Mouse (Mus musculus): ENCODE measurements around the gene Gcg. TPM values are rescaled to one million over a fixed set of nuclear protein-coding genes. Genes with fewer than 3 reads are reported as not detected.

Gene Gcg
- polyA plus RNA-seq, 1 experiment from 2014 or later, result not detected

GRCm38 (mm10) chr2:62431245-62431795, 52.1 kb downstream of the Gcg start:
- TF ChIP-seq EP300 (IDR thresholded peaks at IDR 0.05) (no peak), CTCF (IDR thresholded peaks at IDR 0.05) (no peak)
- DNase-seq (ENCODE audit: low spot score), result no peak

DNA sequence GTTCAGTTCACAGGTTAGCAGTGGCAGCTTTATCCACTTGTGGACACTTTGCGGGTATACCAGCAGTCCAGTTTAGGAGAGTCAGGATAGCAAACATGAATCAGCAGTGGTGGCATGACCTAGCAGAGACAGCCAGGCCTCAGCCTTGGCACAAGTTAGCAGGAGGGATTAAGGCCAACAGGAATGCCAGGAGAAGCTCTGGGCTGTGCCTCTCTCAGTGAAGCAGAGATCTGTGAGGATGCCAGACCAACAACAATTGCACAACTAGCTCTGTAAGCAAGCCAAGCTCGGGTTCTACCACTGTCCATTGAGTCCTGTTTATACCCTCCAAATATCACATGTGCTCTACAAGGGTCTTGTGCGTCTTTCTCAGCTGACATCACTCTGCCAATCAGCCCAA, 57.5 kb downstream of the Gcg start:
- Histone ChIP-seq H3K4me1 (ENCODE audit: insufficient read depth, low read depth, low read length) (no peaks in the 10 kb centered on the region), H3K27ac (ENCODE audit: low read length) (no peak overlapping the region), H3K36me3 (ENCODE audit: insufficient read depth, low read length) (no peaks in the 10 kb centered on the region), H3K27me3 (replicated peaks; ENCODE audit: insufficient read depth, low read length) (no peaks in the 10 kb centered on the region), H3K4me3 (ENCODE audit: low read depth, low read length) (no peak overlapping the region), H3K9ac (replicated peaks; ENCODE audit: low read depth) (no peak overlapping the region), H3K4me2 (replicated peaks; ENCODE audit: low read depth, low read length) (no peak overlapping the region), H3K9me3 (ENCODE audit: low read length) (no peaks in the 10 kb centered on the region)
- DNase-seq (ENCODE audit: low spot score) (no peak), ATAC-seq (no peak)
- WGBS, result 74% methylated on average over 3 of the region's 3 CpGs
- no peak for TF ChIP-seq CTCF (IDR thresholded peaks at IDR 0.05)
- TF ChIP-seq EP300 (IDR thresholded peaks at IDR 0.05), result no peak

More at GRCm38 (mm10) chr2:62431245-62431795, 52.1 kb downstream of the Gcg start:
- no peaks in the 10 kb centered on the region for H3K4me1 ChIP-seq (ENCODE audit: insufficient read depth, low read depth, low read length)
- no peak overlapping the region for H3K4me2 ChIP-seq (replicated peaks; ENCODE audit: low read depth, low read length)
- H3K4me3 ChIP-seq (ENCODE audit: low read depth, low read length), result no peak overlapping the region
- 79% methylated on average over 8 of the region's 8 CpGs for WGBS
- no peaks in the 10 kb centered on the region for H3K9me3 ChIP-seq (ENCODE audit: low read length)
- no peak for ATAC-seq
- H3K36me3 ChIP-seq (ENCODE audit: insufficient read depth, low read length), result no peaks in the 10 kb centered on the region
- no peaks in the 10 kb centered on the region for H3K27me3 ChIP-seq (replicated peaks; ENCODE audit: insufficient read depth, low read length)
- H3K27ac ChIP-seq (ENCODE audit: low read length), result no peak overlapping the region
- no peak overlapping the region for H3K9ac ChIP-seq (replicated peaks; ENCODE audit: low read depth)

Other genes with a start within 250 kb of the Gcg start
- 41.8 and 44.1 TPM in 2 replicates for gene Dpp4, start 71.4 kb downstream of the Gcg start, polyA plus RNA-seq (2015; fragmentation: Nextera tagmentation; extraction: Ambion mirVana)
- 0.90 and 1.1 TPM in 2 replicates for gene Fap, start 90.4 kb upstream of the Gcg start, polyA plus RNA-seq (2015; fragmentation: Nextera tagmentation; extraction: Ambion mirVana)
- 7.5 and 8.7 TPM in 2 replicates for gene Ifih1, start 162.6 kb upstream of the Gcg start, polyA plus RNA-seq (2015; fragmentation: Nextera tagmentation; extraction: Ambion mirVana)
- 4.9 and 5.9 TPM in 2 replicates for gene Gca, start 180.6 kb upstream of the Gcg start, polyA plus RNA-seq (2015; fragmentation: Nextera tagmentation; extraction: Ambion mirVana)